Mouse (Mus musculus) spleen, postnatal 36 days (tissue): ENCODE measurements around the gene Cacna2d2.
"Not testable (repeated sequence)": the region's sequence is repeated elsewhere in the genome, so short reads cannot be mapped to it uniquely, and the experiment has no call there.

ENCODE experiments used
- DNase-seq, 2 experiments: peaks; one replicate each; pipeline ENCODE4 v3.0.0; 2022; ENCODE audit warnings: low spot score in 2 of 2, mixed read lengths in 1 of 2

Gene Cacna2d2

DNA sequence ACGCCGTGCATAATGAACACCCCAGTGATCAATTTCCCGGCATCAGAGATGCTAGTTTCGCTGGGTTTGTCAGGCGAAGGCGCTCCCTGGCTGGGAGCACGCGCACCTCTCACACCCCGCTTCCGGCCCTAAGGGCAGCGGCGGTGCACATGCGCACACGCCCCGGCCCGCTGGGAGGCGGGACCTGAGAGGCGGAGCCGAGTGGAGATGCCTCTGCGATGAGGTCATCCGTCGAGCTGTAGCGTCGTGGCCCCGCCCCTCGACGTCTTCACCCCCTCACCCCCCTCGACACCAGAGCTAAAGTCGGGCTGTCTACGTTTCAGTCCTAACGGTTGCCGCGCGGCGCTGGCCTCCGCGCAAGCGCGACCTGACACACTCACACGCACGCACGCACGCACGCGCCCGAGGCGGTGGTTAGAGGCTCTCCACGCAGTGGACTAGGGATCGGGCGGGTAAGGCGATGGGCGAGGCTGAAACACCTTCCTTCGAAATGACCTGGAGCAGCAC is 155.0 kb downstream of the Cacna2d2 start:
- peak; percentile 95 to 97 for DNase-seq

DNA sequence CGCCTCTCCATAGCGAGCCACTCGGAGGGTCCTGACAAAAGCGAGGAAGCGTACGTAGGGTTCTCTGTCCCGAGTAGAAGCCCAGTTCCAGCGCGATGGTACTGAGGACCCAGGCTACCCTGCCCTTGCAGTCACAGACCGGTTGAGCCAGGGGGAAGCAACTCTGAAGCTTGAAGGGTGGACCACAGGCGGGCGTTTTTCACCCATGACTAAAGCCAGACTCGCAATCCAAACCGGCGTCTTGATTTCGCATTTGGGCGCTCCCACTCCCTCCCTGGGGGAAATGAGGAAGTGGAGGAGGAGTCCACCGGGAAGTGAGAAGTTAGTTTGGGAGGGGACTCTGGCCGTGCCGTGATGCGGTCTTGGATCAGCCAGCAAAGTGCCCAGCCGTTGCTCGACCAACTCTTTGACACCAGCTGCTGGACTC is 155.6 kb downstream of the Cacna2d2 start:
- peak; percentile 55 to 65 for DNase-seq

DNA sequence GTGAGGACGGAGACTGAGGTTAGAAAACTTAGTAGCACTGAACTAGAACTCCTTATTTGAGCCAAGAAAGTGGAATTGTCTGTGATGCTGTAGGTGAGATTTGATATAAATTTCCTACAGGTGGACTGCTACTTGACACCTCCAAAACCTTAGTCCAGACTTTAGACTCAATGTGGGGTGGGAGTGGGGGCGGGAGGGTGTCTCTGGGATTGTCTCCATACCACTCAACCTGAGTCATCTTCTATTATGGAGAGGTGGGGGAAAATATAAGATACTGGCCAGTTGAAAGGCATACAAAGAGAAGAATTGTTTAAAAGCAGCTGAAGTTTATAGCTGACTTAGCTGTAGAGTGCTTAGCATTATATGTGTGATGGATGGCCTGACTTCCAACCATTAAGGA is 156.3 kb downstream of the Cacna2d2 start:
- DNase-seq = no peak

DNA sequence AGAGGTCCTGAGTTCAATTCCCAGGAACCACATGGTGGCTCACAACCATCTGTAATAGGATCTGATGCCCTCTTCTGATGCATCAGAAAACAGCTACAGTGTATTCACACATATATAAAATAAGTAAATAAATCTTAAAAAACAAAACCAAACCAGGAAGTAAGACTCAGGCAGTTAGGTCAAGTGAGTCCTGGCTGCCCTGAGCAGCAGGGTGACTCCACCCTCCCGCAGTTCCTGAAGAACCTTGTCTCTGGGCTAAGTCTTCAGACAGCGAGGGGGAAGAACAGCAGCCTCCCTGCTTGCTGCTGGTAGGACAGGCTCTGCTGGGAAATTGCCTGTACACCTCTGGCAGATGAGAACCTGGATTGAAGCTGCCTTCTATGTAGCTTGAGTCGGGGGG is 156.9 kb downstream of the Cacna2d2 start:
- DNase-seq = no peak

GRCm38 (mm10) chr9:107563029-107563581 is 163.7 kb downstream of the Cacna2d2 start, which contains the start of gene Tusc2:
TSS of gene Tusc2 (plus strand) at chr9:107563255.
- DNase-seq = peak; percentile 96

DNA sequence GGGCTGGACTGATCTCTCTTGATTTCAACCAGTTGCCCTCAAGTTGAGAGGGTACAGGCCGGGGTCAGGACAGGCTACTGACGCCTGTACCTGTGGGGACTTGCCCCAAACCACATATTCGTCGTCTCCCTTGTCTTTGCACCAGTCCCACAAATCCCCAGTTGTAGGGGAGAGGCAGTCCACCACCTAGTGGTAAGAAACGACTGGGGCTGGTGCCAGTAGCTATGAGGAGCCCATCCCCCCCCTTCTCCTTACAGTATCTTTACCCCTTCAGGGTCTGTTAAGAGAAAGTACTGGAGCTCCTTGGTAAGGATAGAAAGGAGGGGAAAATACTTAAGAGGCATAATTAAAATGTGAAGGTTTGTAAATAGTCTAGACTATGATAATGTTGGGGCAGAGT is 166.1 kb downstream of the Cacna2d2 start:
- DNase-seq = not testable (repeated sequence)

- DNase-seq = peak; percentile 71 to 75
Observed at GRCm38 (mm10) chr9:107566041-107566709, 166.8 kb downstream of the Cacna2d2 start.

GRCm38 (mm10) chr9:107566855-107567254 is 167.4 kb downstream of the Cacna2d2 start:
- DNase-seq = no peak

DNA sequence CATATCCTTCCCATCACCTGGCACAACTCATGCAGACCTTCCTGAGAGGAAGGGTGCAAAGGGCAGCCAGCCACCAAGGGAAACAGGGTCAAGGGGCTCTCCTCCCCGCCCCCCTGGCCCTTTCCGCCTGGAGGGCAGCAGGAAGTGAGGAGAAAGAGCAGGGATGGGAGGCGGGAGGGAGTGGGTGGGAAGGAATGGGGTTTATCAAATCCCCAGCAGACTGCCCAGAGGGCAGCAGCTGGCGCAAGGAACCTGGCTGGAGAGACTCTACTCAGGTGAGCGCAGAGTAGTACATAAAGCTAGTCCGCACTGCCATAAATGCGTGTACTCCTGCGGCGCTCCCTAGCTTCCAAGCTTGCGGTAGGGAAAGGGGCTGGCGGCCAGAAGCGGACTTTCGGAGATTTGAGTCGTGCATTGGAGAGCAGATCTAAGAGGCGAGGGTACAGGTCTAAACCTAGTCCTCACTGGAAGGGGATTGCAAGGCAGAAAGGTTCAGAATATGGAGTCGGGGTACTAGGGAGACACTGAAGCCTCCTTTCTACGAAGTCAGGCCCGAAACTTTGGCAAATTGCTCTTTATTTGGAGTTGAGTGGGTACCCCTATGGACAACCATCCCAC is 168.4 kb downstream of the Cacna2d2 start, which contains the start of gene Hyal2:
Hyal2 (plus strand) TSS at position 244 of the 618 bp plus-strand sequence.
- no peak for DNase-seq

GRCm38 (mm10) chr9:107568331-107569261 is 169.2 kb downstream of the Cacna2d2 start:
- peak; percentile 84 to 89 for DNase-seq

DNA sequence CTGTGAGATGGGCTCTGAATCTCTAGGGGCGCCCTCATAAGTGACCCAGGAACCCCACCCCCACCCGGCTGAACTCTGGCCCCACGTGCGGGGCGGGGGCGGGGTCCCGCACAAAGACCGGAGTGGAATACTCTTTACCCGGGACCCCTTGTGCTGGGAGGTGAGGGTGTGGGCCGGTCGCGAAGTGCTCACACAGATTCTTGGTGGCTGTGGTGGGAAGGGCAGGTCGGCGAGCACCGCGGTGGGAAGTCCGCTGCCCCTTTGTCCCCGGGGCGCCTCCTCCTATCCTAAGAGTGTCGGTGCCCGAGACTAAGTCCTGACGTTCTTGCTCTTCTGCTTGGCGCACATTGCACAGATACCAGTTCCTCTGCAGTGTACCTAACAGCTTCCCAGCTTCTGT is 169.9 kb downstream of the Cacna2d2 start:
- no peak for DNase-seq

DNA sequence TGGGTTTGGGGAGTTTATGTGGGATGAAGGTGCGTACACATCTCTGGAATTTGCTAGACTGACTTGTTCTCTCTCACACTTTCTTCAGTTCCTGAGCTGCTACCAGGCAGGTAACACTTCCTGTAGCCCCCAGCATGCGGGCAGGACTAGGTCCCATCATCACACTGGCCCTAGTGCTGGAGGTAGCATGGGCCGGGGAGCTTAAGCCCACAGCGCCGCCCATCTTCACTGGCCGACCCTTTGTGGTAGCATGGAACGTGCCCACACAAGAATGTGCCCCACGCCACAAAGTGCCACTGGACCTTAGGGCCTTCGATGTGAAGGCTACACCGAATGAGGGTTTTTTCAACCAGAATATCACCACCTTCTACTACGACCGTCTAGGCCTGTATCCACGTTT is 170.6 kb downstream of the Cacna2d2 start:
- no peak for DNase-seq

- no peak for DNase-seq
Observed at GRCm38 (mm10) chr9:107570845-107571244, 171.4 kb downstream of the Cacna2d2 start.

DNA sequence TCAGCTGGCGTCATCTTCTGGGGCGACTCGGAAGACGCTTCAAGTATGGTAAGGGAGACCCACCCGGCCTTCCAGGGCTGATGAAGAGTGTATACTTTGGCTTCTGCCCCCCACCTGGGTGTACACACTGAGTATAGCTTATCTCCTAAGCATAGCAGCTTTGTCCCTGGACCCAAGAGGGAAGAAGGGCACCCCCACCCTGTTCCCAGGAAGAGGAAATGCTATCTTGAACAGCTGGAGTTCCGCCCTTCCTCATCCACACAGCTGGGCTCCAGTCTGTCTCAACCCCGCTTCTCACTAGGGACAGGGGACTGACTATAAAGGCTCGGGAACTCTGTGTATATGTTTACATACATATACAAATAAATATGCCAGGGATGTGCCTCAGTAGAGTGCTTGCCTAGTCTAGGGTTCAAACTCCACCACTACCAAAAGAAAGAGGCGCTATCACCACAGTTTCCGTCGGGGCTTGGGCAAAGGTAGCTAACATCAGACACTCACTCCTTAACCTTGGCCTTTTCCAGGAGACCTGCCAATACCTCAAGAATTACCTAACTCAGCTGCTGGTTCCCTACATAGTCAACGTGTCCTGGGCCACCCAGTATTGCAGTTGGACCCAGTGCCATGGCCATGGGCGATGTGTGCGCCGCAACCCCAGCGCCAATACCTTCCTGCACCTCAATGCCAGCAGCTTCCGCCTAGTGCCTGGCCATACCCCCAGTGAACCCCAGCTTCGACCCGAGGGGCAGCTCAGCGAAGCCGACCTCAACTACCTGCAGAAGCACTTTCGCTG is 172.3 kb downstream of the Cacna2d2 start:
- no peak for DNase-seq

DNA sequence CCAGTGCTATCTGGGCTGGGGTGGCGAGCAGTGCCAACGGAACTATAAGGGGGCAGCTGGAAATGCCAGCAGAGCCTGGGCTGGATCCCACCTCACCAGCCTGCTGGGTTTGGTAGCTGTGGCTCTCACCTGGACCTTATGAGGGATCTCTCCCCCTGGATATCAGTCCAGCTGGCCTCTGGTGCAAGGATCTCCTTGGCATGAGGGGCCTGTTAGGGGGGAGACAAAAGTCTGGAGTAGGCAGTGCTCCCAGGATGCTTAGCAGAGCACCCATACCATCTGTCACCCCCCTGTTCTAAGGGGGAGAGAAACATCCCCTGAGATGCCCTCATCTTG is 172.9 kb downstream of the Cacna2d2 start:
- DNase-seq = no peak

DNA sequence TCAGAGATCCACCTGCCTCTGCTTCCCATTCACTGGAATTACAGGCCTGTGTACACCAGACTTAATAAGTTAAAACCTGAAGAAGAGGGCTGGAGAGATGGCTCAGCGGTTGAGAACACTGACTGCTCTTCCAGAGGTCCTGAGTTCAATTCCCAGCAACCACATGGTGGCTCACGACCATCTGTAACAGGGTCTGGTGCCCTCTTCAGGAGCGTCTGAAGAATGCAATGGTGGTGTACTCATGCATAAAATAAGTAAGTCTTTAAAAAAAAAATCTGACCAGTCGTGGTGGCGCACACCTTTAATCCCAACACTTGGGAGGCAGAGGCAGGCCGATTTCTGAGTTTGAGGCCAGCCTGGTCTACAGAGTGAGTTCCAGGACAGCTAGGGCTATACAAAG is 174.4 kb downstream of the Cacna2d2 start:
- DNase-seq = not testable (repeated sequence)

DNA sequence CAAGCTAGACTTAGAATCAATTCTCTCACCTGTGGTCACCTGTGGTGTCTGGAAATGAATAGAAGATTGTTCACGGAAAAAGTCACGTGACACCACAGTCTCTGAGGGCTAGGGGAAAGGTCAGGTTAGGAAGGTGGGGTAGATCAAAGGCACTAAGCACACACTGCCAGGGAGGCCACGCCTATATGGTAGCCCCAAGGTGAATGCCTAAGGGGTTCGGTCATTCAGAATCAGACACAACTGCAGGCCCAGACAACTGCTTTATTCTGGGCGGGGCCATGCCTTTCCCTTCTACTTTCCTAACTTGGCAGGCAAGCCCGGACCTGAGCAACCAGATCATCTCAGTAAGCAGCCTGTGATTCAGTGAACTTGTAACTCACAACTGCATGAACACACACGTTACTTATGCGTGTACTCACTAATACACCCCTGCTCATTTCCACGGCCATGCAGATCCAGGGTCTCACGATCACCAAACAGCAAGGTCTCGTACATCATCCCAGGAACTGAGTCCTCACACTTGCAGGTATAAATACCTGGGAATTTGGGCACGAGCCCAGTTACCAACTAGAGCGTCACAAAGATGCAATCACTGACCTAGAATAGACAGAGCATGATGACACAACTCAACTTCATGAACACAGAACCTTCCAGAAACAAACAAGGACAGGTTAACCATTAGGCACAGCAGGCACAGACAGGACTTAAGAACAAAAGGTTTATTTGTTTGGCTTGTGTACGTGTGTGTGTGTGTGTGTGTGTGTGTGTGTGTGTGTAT is 176.4 kb downstream of the Cacna2d2 start:
- no peak for DNase-seq

GRCm38 (mm10) chr9:107576357-107577107 is 177.1 kb downstream of the Cacna2d2 start, which contains the start of gene Hyal1:
TSS of gene Hyal1 (plus strand) at chr9:107576927.
- peak; percentile 50 to 64 for DNase-seq

DNA sequence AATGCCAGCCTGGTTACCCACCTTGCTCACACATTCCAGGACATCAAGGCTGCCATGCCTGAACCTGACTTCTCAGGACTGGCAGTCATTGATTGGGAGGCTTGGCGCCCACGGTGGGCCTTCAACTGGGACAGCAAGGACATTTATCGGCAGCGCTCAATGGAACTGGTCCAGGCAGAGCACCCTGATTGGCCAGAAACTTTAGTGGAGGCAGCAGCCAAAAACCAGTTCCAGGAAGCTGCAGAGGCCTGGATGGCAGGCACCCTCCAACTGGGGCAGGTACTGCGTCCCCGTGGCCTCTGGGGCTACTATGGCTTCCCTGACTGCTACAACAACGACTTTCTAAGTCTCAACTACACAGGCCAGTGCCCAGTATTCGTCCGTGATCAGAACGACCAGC is 178.5 kb downstream of the Cacna2d2 start:
- no peak for DNase-seq
